Mouse (Mus musculus) Patski (cell line): ENCODE results near the gene Epn2. TPM values are rescaled to one million over a fixed set of nuclear protein-coding genes. Genes with fewer than 3 reads are reported as not detected.

ENCODE experiments used
- ATAC-seq: fragments of 100-300 bp; one replicate; pipeline ENCODE4 v1.8.0; 2021
- CTCF ChIA-PET: fragments of 350-600 bp; sonication (Branson Sonifier 250); formaldehyde crosslinking; loops from one replicate; lab custom pipeline; 2022; ENCODE audit warnings: inconsistent platforms; lab: Charles Lee
- POLR2A ChIA-PET: fragments of 350-600 bp; sonication (Branson Sonifier 250); formaldehyde crosslinking; loops from one replicate; lab custom pipeline; 2022; ENCODE audit warnings: antibody characterized with exemption, inconsistent platforms; lab: Charles Lee
- DNase-seq: peaks from one replicate; pipeline ENCODE4 v3.0.0-alpha.2; 2011; ENCODE audit warnings: low read depth, low spot score
- H3K27me3 ChIP-seq: fragments of 371-371 bp; one replicate; pipeline ENCODE4 v1.5.1; 2021
- CTCF ChIP-seq: fragments of 100-300 bp; IDR thresholded peaks from one replicate; pipeline ENCODE4 v1.5.1; 2021
- in situ Hi-C: fragments of 300-500 bp; cut with MboI; formaldehyde crosslinking; loops from 3 replicates; pipeline ENCODE4 v1.11.1; 2018; ENCODE audit warnings: low pct_unique_long_range_greater_than_20kb, mixed read lengths
- polyA plus RNA-seq: library from polyadenylated mRNA; unstranded; gene quantifications from one replicate; pipeline ENCODE4 v1.2.3, GENCODE M21; 2021

Epn2 gene
- polyA plus RNA-seq = 84.4 TPM

- peak; percentile 87 for TF ChIP-seq CTCF
- ATAC-seq (peak; percentile 75), DNase-seq (peak; percentile 28)
- POLR2A ChIA-PET = interaction anchor here (1.1 to 2.2 kb wide), 5 partner anchors 9 to 40 kb away, joined by 3 to 11 read pairs (median 6); no protein-coding TSS in a partner anchor
- in situ Hi-C loops = loop anchor here (5.0 kb wide), 1 partner anchor 33 kb away; no protein-coding TSS in a partner anchor
- no peaks in the 10 kb centered on the region for H3K27me3 ChIP-seq
- CTCF ChIA-PET = interaction anchor here (1.1 to 1.6 kb wide), 4 partner anchors 11 to 75 kb away, joined by 3 to 9 read pairs (median 3); no protein-coding TSS in a partner anchor
Observed at GRCm38 (mm10) chr11:61578983-61579877, at the start of gene Epn2. Epn2 (minus strand) TSS chr11:61579687.

GRCm38 (mm10) chr11:61626509-61626908 is 47.0 kb upstream of the Epn2 start:
- no peak for DNase-seq

GRCm38 (mm10) chr11:61625136-61625535 is 45.6 kb upstream of the Epn2 start:
- DNase-seq (no peak), ATAC-seq (no peak)
- TF ChIP-seq CTCF = no peak
- in situ Hi-C loops = loop anchor here (5.0 kb wide), 1 partner anchor 92 kb away; no protein-coding TSS in a partner anchor
- ChIA-PET POLR2A (no interaction called here), CTCF (interaction anchor here (1.9 kb wide), 1 partner anchor 89 kb away, joined by 9 read pairs; no protein-coding TSS in a partner anchor)
- H3K27me3 ChIP-seq = no peaks in the 10 kb centered on the region

More at GRCm38 (mm10) chr11:61626509-61626908, 47.0 kb upstream of the Epn2 start:
- CTCF ChIA-PET = interaction anchor here (0.7 to 1.9 kb wide), 4 partner anchors 28 to 88 kb away, joined by 3 to 9 read pairs (median 3); no protein-coding TSS in a partner anchor
- TF ChIP-seq CTCF = peak; percentile 33
- in situ Hi-C loops = loop anchor here (5.0 kb wide), 1 partner anchor 91 kb away; no protein-coding TSS in a partner anchor
- POLR2A ChIA-PET = no interaction called here
- no peaks in the 10 kb centered on the region for H3K27me3 ChIP-seq
- no peak for ATAC-seq

GRCm38 (mm10) chr11:61620762-61621161 is 41.3 kb upstream of the Epn2 start:
- CTCF ChIA-PET = interaction anchor here (0.9 to 2.9 kb wide), 7 partner anchors 9 to 206 kb away, joined by 3 to 19 read pairs (median 5); no protein-coding TSS in a partner anchor
- TF ChIP-seq CTCF = no peak
- in situ Hi-C loops = no loop called here

GRCm38 (mm10) chr11:61620254-61620670 is 40.8 kb upstream of the Epn2 start:
- DNase-seq (no peak), ATAC-seq (peak; percentile 34)
- in situ Hi-C loops = no loop called here
- peak; percentile 92 for TF ChIP-seq CTCF
- ChIA-PET POLR2A (interaction anchor here (0.6 to 1.2 kb wide), 3 partner anchors 20 to 57 kb away, joined by 3 to 10 read pairs (median 7); no protein-coding TSS in a partner anchor), CTCF (interaction anchor here (0.8 to 2.9 kb wide), 17 partner anchors 9 to 209 kb away, joined by 3 to 19 read pairs (median 5); partner anchors contain the start of gene B9d1)
- no peaks in the 10 kb centered on the region for H3K27me3 ChIP-seq

More at GRCm38 (mm10) chr11:61620762-61621161, 41.3 kb upstream of the Epn2 start:
- DNase-seq = no peak
- no peak for ATAC-seq
- POLR2A ChIA-PET = interaction anchor here (0.6 to 1.1 kb wide), 2 partner anchors 19 to 57 kb away, joined by 3 to 10 read pairs; no protein-coding TSS in a partner anchor
- H3K27me3 ChIP-seq = no peaks in the 10 kb centered on the region

- ChIA-PET CTCF (interaction anchor here (0.7 to 2.9 kb wide), 23 partner anchors 9 to 208 kb away, joined by 3 to 19 read pairs (median 4); partner anchors contain the start of gene B9d1), POLR2A (interaction anchor here (0.7 to 1.3 kb wide), 5 partner anchors 38 to 115 kb away, joined by 4 to 7 read pairs (median 4); partner anchors contain the start of gene B9d1)
- TF ChIP-seq CTCF = peak; percentile 92
- DNase-seq = no peak
- no peaks in the 10 kb centered on the region for H3K27me3 ChIP-seq
- ATAC-seq = peak; percentile 8
- in situ Hi-C loops = loop anchor here (5.0 kb wide), 2 partner anchors 113 to 203 kb away; partner anchors contain the start of gene B9d1
Observed at GRCm38 (mm10) chr11:61619791-61620241, 40.3 kb upstream of the Epn2 start.

GRCm38 (mm10) chr11:61619356-61619755 is 39.9 kb upstream of the Epn2 start:
- no peaks in the 10 kb centered on the region for H3K27me3 ChIP-seq
- no peak for TF ChIP-seq CTCF
- ATAC-seq = no peak
- no peak for DNase-seq
- in situ Hi-C loops = loop anchor here (5.0 kb wide), 2 partner anchors 112 to 202 kb away; partner anchors contain the start of gene B9d1
- ChIA-PET POLR2A (interaction anchor here (0.7 to 1.3 kb wide), 5 partner anchors 38 to 114 kb away, joined by 4 to 7 read pairs (median 4); partner anchors contain the start of gene B9d1), CTCF (interaction anchor here (0.7 to 2.9 kb wide), 18 partner anchors 9 to 208 kb away, joined by 3 to 19 read pairs (median 5); partner anchors contain the start of gene B9d1)

GRCm38 (mm10) chr11:61618571-61618970 is 39.1 kb upstream of the Epn2 start:
- TF ChIP-seq CTCF = no peak
- H3K27me3 ChIP-seq = no peaks in the 10 kb centered on the region
- ChIA-PET CTCF (interaction anchor here (1.0 to 2.9 kb wide), 7 partner anchors 8 to 207 kb away, joined by 4 to 19 read pairs (median 6); no protein-coding TSS in a partner anchor), POLR2A (interaction anchor here (1.2 to 1.3 kb wide), 2 partner anchors 55 to 113 kb away, joined by 4 to 5 read pairs; partner anchors contain the start of gene B9d1)
- in situ Hi-C loops = loop anchor here (5.0 kb wide), 2 partner anchors 111 to 201 kb away; partner anchors contain the start of gene B9d1
- DNase-seq = no peak
- ATAC-seq = no peak

GRCm38 (mm10) chr11:61618131-61618530 is 38.6 kb upstream of the Epn2 start:
- no peaks in the 10 kb centered on the region for H3K27me3 ChIP-seq
- DNase-seq (no peak), ATAC-seq (no peak)
- ChIA-PET POLR2A (no interaction called here), CTCF (no interaction called here)
- in situ Hi-C loops = loop anchor here (5.0 kb wide), 2 partner anchors 111 to 201 kb away; partner anchors contain the start of gene B9d1
- no peak for TF ChIP-seq CTCF
